Mouse (Mus musculus) limb, embryonic 15.5 days (tissue): ENCODE results near the gene St8sia6. TPM values are rescaled to one million over a fixed set of nuclear protein-coding genes. Genes with fewer than 3 reads are reported as not detected.

Experiments used
- ATAC-seq: fragments of 200-750 bp; cut with Nextera tagmentation; 2 replicates; pipeline ENCODE4 v1.8.0; 2017; ENCODE audit warnings: low read depth, moderate TSS enrichment; ENCODE audit not compliant: insufficient number of reproducible peaks, low FRiP score, low TSS enrichment
- H3K27ac ChIP-seq: fragments of 300-500 bp; sonication (generic); 2 replicates; pipeline ENCODE4 v1.5.1; 2015; ENCODE audit warnings: moderate library complexity, mild to moderate bottlenecking, inconsistent platforms
- H3K27me3 ChIP-seq: fragments of 300-500 bp; sonication (generic); 2 replicates; pipeline ENCODE4 v1.6.1; 2015; ENCODE audit warnings: inconsistent platforms
- H3K36me3 ChIP-seq: fragments of 300-500 bp; sonication (generic); 2 replicates; pipeline ENCODE4 v1.6.1; 2015; ENCODE audit warnings: inconsistent platforms
- H3K4me1 ChIP-seq: fragments of 300-500 bp; sonication (generic); 2 replicates; pipeline ENCODE4 v1.6.1; 2015; ENCODE audit warnings: inconsistent platforms
- H3K4me2 ChIP-seq: fragments of 300-500 bp; sonication (generic); 2 replicates; pipeline ENCODE4 v1.6.1; 2015; ENCODE audit warnings: mild to moderate bottlenecking, inconsistent platforms
- H3K4me3 ChIP-seq: fragments of 300-500 bp; sonication (generic); 2 replicates; pipeline ENCODE4 v1.5.1; 2015; ENCODE audit warnings: mild to moderate bottlenecking, inconsistent platforms
- H3K9ac ChIP-seq: fragments of 300-500 bp; sonication (generic); 2 replicates; pipeline ENCODE4 v1.6.1; 2015; ENCODE audit warnings: inconsistent platforms
- H3K9me3 ChIP-seq: fragments of 300-500 bp; sonication (generic); 2 replicates; pipeline ENCODE4 v1.6.1; 2016; ENCODE audit warnings: inconsistent platforms
- WGBS: fragments of 180-500 bp; shearing (Covaris S2); methylation state at CpG from one replicate; pipeline ENCODE4 v1.1.7; 2015; 5-methylcytosine and 5-hydroxymethylcytosine counted together
- polyA plus RNA-seq: library from polyadenylated mRNA; unstranded; fragments of >200 nt; fragmentation: Nextera tagmentation; extraction: Ambion mirVana; gene quantifications from 2 replicates; pipeline ENCODE4 v1.2.1, GENCODE M21; 2015

The St8sia6 gene
- 1.2 and 1.5 TPM in 2 replicates for polyA plus RNA-seq

- no peak for ATAC-seq
- Histone ChIP-seq H3K4me1 (peaks cover 15% of the 10 kb centered on the region), H3K9me3 (no peaks in the 10 kb centered on the region), H3K4me2 (peak within 1 kb of the TSS; percentile 99), H3K4me3 (peak within 1 kb of the TSS; percentile 62), H3K27ac (no peak within 1 kb of the TSS), H3K27me3 (peaks cover 23% of the 10 kb centered on the region), H3K9ac (peak within 1 kb of the TSS; percentile 45), H3K36me3 (no peaks in the 10 kb centered on the region)
- WGBS = 50% methylated on average over 8 of the region's 8 CpGs
These were observed at the start of gene St8sia6 for GRCm38 (mm10) chr2:13793969-13794363. Gene St8sia6, minus strand, starts transcription at chr2:13794064.

- H3K4me3 ChIP-seq = no peak overlapping the region
- no peak for ATAC-seq
- no peaks in the 10 kb centered on the region for H3K36me3 ChIP-seq
- H3K27ac ChIP-seq = no peak overlapping the region
- no peaks in the 10 kb centered on the region for H3K4me1 ChIP-seq
- no peaks in the 10 kb centered on the region for H3K27me3 ChIP-seq
- H3K4me2 ChIP-seq = no peak overlapping the region
- 83% methylated on average over 3 of the region's 3 CpGs for WGBS
- H3K9me3 ChIP-seq = no peaks in the 10 kb centered on the region
- no peak overlapping the region for H3K9ac ChIP-seq
These were observed 42.4 kb upstream of the St8sia6 start for GRCm38 (mm10) chr2:13836310-13836709.

GRCm38 (mm10) chr2:13834989-13835388 lies 41.1 kb upstream of the St8sia6 start:
- Histone ChIP-seq H3K4me2 (no peak overlapping the region), H3K4me1 (no peaks in the 10 kb centered on the region), H3K36me3 (no peaks in the 10 kb centered on the region), H3K4me3 (no peak overlapping the region), H3K9ac (no peak overlapping the region), H3K27ac (no peak overlapping the region), H3K27me3 (no peaks in the 10 kb centered on the region), H3K9me3 (no peaks in the 10 kb centered on the region)
- 30% methylated on average over 1 of the region's 1 CpGs for whole genome bisulfite sequencing
- ATAC-seq = no peak

- no peak overlapping the region for H3K4me3 ChIP-seq
- 78% methylated on average over 2 of the region's 2 CpGs for WGBS
- H3K4me1 ChIP-seq = no peaks in the 10 kb centered on the region
- H3K4me2 ChIP-seq = no peak overlapping the region
- no peaks in the 10 kb centered on the region for H3K9me3 ChIP-seq
- H3K9ac ChIP-seq = no peak overlapping the region
- no peaks in the 10 kb centered on the region for H3K27me3 ChIP-seq
- H3K27ac ChIP-seq = no peak overlapping the region
- no peak for ATAC-seq
- no peaks in the 10 kb centered on the region for H3K36me3 ChIP-seq
These were observed 22.8 kb upstream of the St8sia6 start for GRCm38 (mm10) chr2:13816645-13817044.

GRCm38 (mm10) chr2:13808593-13808992 lies 14.7 kb upstream of the St8sia6 start:
- Histone ChIP-seq H3K9me3 (no peaks in the 10 kb centered on the region), H3K36me3 (no peaks in the 10 kb centered on the region), H3K4me2 (no peak overlapping the region), H3K27ac (no peak overlapping the region), H3K4me3 (no peak overlapping the region), H3K4me1 (no peaks in the 10 kb centered on the region), H3K27me3 (no peaks in the 10 kb centered on the region), H3K9ac (no peak overlapping the region)
- WGBS = 80% methylated on average over 5 of the region's 5 CpGs
- no peak for ATAC-seq

- Histone ChIP-seq H3K27me3 (no peaks in the 10 kb centered on the region), H3K4me2 (no peak overlapping the region), H3K36me3 (no peaks in the 10 kb centered on the region), H3K9me3 (no peaks in the 10 kb centered on the region), H3K9ac (no peak overlapping the region), H3K4me1 (no peaks in the 10 kb centered on the region), H3K27ac (no peak overlapping the region), H3K4me3 (no peak overlapping the region)
- 85% methylated on average over 4 of the region's 4 CpGs for WGBS
- no peak for ATAC-seq
These were observed 14.1 kb upstream of the St8sia6 start for GRCm38 (mm10) chr2:13808008-13808407.

GRCm38 (mm10) chr2:13806120-13806519 lies 12.3 kb upstream of the St8sia6 start:
- Histone ChIP-seq H3K27ac (no peak overlapping the region), H3K4me3 (no peak overlapping the region), H3K4me2 (no peak overlapping the region), H3K9ac (no peak overlapping the region), H3K9me3 (no peaks in the 10 kb centered on the region), H3K36me3 (no peaks in the 10 kb centered on the region), H3K27me3 (no peaks in the 10 kb centered on the region), H3K4me1 (no peaks in the 10 kb centered on the region)
- no peak for ATAC-seq
- 88% methylated on average over 3 of the region's 3 CpGs for WGBS

GRCm38 (mm10) chr2:13800639-13801038 lies 6.8 kb upstream of the St8sia6 start:
- no peaks in the 10 kb centered on the region for H3K27me3 ChIP-seq
- WGBS = 96% methylated on average over 2 of the region's 2 CpGs
- H3K4me2 ChIP-seq = no peak overlapping the region
- no peak for ATAC-seq
- H3K9ac ChIP-seq = no peak overlapping the region
- no peaks in the 10 kb centered on the region for H3K36me3 ChIP-seq
- H3K4me3 ChIP-seq = no peak overlapping the region
- no peak overlapping the region for H3K27ac ChIP-seq
- H3K4me1 ChIP-seq = no peaks in the 10 kb centered on the region
- no peaks in the 10 kb centered on the region for H3K9me3 ChIP-seq

- Histone ChIP-seq H3K4me1 (peaks cover 15% of the 10 kb centered on the region), H3K27me3 (peaks cover 23% of the 10 kb centered on the region), H3K4me2 (no peak overlapping the region), H3K9ac (no peak overlapping the region), H3K9me3 (no peaks in the 10 kb centered on the region), H3K4me3 (no peak overlapping the region), H3K36me3 (no peaks in the 10 kb centered on the region), H3K27ac (no peak overlapping the region)
- no peak for ATAC-seq
- WGBS = 86% methylated on average over 8 of the region's 8 CpGs
These were observed 582 bp upstream of the St8sia6 start for GRCm38 (mm10) chr2:13794446-13794845.

GRCm38 (mm10) chr2:13793054-13793968 lies 553 bp downstream of the St8sia6 start:
- Histone ChIP-seq H3K4me1 (peaks cover 15% of the 10 kb centered on the region), H3K9me3 (no peaks in the 10 kb centered on the region), H3K27ac (no peak overlapping the region), H3K36me3 (no peaks in the 10 kb centered on the region), H3K27me3 (peaks cover 23% of the 10 kb centered on the region), H3K4me3 (peak overlapping the region; percentile 62), H3K4me2 (peak overlapping the region; percentile 99), H3K9ac (peak overlapping the region; percentile 45)
- WGBS = under 1% methylated on average over 89 of the region's 89 CpGs
- no peak for ATAC-seq

- Histone ChIP-seq H3K4me1 (peaks cover 15% of the 10 kb centered on the region), H3K27ac (no peak overlapping the region), H3K4me3 (peak overlapping the region; percentile 62), H3K27me3 (peaks cover 23% of the 10 kb centered on the region), H3K36me3 (no peaks in the 10 kb centered on the region), H3K4me2 (peak overlapping the region; percentile 99), H3K9ac (no peak overlapping the region), H3K9me3 (no peaks in the 10 kb centered on the region)
- 48% methylated on average over 13 of the region's 13 CpGs for WGBS
- ATAC-seq = no peak
These were observed 1.4 kb downstream of the St8sia6 start for GRCm38 (mm10) chr2:13792256-13793005.

- H3K36me3 ChIP-seq = no peaks in the 10 kb centered on the region
- WGBS = 53% methylated on average over 7 of the region's 7 CpGs
- peaks cover 15% of the 10 kb centered on the region for H3K4me1 ChIP-seq
- no peak for ATAC-seq
- peaks cover 23% of the 10 kb centered on the region for H3K27me3 ChIP-seq
- H3K4me2 ChIP-seq = no peak overlapping the region
- H3K4me3 ChIP-seq = no peak overlapping the region
- no peak overlapping the region for H3K9ac ChIP-seq
- no peak overlapping the region for H3K27ac ChIP-seq
- no peaks in the 10 kb centered on the region for H3K9me3 ChIP-seq
These were observed 2.3 kb downstream of the St8sia6 start for GRCm38 (mm10) chr2:13791598-13791997.
